Mouse (Mus musculus) intestine, embryonic 15.5 days (tissue): ENCODE data around the gene Ppil3. TPM values are rescaled to one million over a fixed set of nuclear protein-coding genes. Genes with fewer than 3 reads are reported as not detected.

ENCODE experiments used
- ATAC-seq: fragments of 200-750 bp; cut with Nextera tagmentation; 2 replicates; pipeline ENCODE4 v1.8.0; 2017; ENCODE audit warnings: moderate TSS enrichment, moderate library complexity
- H3K27ac ChIP-seq: fragments of 300-500 bp; sonication (generic); 2 replicates; pipeline ENCODE4 v1.5.1; 2015; ENCODE audit warnings: mild to moderate bottlenecking, inconsistent platforms
- H3K27me3 ChIP-seq: fragments of 300-500 bp; sonication (generic); replicated peaks from 2 replicates; pipeline ENCODE4 v1.6.1; 2015; ENCODE audit warnings: inconsistent platforms
- H3K36me3 ChIP-seq: fragments of 300-500 bp; sonication (generic); 2 replicates; pipeline ENCODE4 v1.6.1; 2015; ENCODE audit warnings: inconsistent platforms
- H3K4me1 ChIP-seq: fragments of 300-500 bp; sonication (generic); replicated peaks from 2 replicates; pipeline ENCODE4 v1.6.1; 2015; ENCODE audit warnings: inconsistent platforms
- H3K4me2 ChIP-seq: fragments of 300-500 bp; sonication (generic); replicated peaks from 2 replicates; pipeline ENCODE4 v1.6.1; 2015; ENCODE audit warnings: mild to moderate bottlenecking, inconsistent platforms
- H3K4me3 ChIP-seq: fragments of 300-500 bp; sonication (generic); replicated peaks from 2 replicates; pipeline ENCODE4 v1.5.1; 2015; ENCODE audit warnings: inconsistent platforms
- H3K9ac ChIP-seq: fragments of 300-500 bp; sonication (generic); 2 replicates; pipeline ENCODE4 v1.6.1; 2015; ENCODE audit warnings: inconsistent platforms
- H3K9me3 ChIP-seq: fragments of 300-500 bp; sonication (generic); 2 replicates; pipeline ENCODE4 v1.6.1; 2016; ENCODE audit warnings: inconsistent platforms
- WGBS: fragments of 180-500 bp; shearing (Covaris S2); methylation state at CpG from one replicate; pipeline ENCODE4 v1.1.7; 2015; 5-methylcytosine and 5-hydroxymethylcytosine counted together
- polyA plus RNA-seq: library from polyadenylated mRNA; unstranded; fragments of >200 nt; fragmentation: Nextera tagmentation; extraction: Ambion mirVana; gene quantifications from 2 replicates; pipeline ENCODE4 v1.2.1, GENCODE M21; 2015

Ppil3 gene
- polyA plus RNA-seq, 1 experiment from 2014 or later, result 46.0 TPM

- Histone ChIP-seq H3K27ac (peak overlapping the region; percentile 95), H3K9ac (peak overlapping the region; percentile 79), H3K4me2 (peak overlapping the region; percentile 69), H3K4me1 (peaks cover 6% of the 10 kb centered on the region; the same call in 1 of the 2 replicates), H3K27me3 (no peaks in the 10 kb centered on the region), H3K4me3 (peak overlapping the region; percentile 79), H3K9me3 (no peaks in the 10 kb centered on the region), H3K36me3 (no peaks in the 10 kb centered on the region; the same call in 1 of the 2 replicates)
- WGBS, result 8% methylated on average over 10 of the region's 10 CpGs
- ATAC-seq, result 0 out of 2 replicates have a peak, but pooled peaks have one; percentile 30
These were observed 595 bp downstream of the Ppil3 start for GRCm38 (mm10) chr1:58444691-58445090.

GRCm38 (mm10) chr1:58424551-58424950 is 20.7 kb downstream of the Ppil3 start:
- no peak overlapping the region for H3K4me3 ChIP-seq
- peaks cover 10% of the 10 kb centered on the region; the same call in 1 of the 2 replicates for H3K36me3 ChIP-seq

DNA sequence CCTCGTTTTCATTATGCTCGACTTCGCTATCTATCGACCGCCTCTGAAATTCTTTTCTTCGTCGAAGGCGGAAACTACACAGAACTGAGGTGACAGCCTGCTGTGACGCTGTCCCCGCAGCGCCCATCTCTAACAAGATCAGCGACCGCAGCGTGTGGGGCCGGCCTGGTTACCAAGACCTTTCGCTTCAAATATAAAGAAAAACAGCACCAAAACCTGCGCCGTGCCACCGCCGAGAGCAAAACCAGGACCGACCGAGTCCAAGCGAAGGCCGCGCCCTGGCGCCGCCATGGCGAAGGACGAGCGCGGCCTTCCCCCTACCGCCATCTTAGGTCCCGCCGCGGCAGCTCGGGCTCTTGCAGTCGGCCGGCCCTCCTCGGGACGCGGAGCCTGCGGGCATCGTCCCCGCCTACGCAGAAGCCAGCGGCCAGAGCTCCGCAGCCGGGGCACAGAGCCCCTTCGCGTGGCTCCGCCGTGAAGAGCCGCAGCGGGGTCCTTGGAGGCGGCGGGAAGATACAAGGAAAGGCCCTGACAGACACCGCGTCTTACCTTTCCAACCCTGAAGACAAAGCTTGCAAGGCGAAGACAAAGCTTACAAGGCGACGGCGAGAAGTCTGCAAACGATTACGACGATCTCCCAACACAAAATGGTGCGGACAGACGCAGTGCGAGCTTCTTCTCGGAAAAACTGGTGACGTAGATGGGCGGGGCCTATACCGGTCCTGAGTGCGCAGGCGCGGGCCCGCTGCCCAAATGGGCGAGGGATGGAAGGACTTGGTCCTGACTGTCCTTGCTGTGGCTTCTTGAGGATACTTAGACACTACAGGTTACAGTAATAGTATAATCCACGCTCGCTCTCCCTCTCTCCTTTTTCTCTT is 21.7 kb downstream of the Ppil3 start, which contains the start of gene Clk1:
Gene Clk1, minus strand, starts transcription at position 696 of the 878 bp plus-strand sequence.
- peak within 1 kb of the TSS; percentile 99 for H3K27ac ChIP-seq
- WGBS, result under 1% methylated on average over 79 of the region's 79 CpGs
- peaks cover 12% of the 10 kb centered on the region; the same call in 1 of the 2 replicates for H3K4me1 ChIP-seq
- H3K4me2 ChIP-seq, result peak within 1 kb of the TSS; percentile 71
- peak; percentile 95 for ATAC-seq
- H3K36me3 ChIP-seq, result peaks cover 10% of the 10 kb centered on the region; the same call in 1 of the 2 replicates
- H3K27me3 ChIP-seq, result no peaks in the 10 kb centered on the region
- H3K4me3 ChIP-seq, result peak within 1 kb of the TSS; percentile 96
- H3K9me3 ChIP-seq, result no peaks in the 10 kb centered on the region
- peak within 1 kb of the TSS; percentile 100 for H3K9ac ChIP-seq

More at GRCm38 (mm10) chr1:58424551-58424950, 20.7 kb downstream of the Ppil3 start:
- 90% methylated on average over 3 of the region's 3 CpGs for WGBS
- no peaks in the 10 kb centered on the region for H3K9me3 ChIP-seq
- no peak overlapping the region; the same call in 1 of the 2 replicates for H3K4me2 ChIP-seq
- no peak overlapping the region for H3K9ac ChIP-seq
- no peak for ATAC-seq
- no peak overlapping the region for H3K27ac ChIP-seq
- peaks cover 12% of the 10 kb centered on the region; the same call in 1 of the 2 replicates for H3K4me1 ChIP-seq
- no peaks in the 10 kb centered on the region for H3K27me3 ChIP-seq

DNA sequence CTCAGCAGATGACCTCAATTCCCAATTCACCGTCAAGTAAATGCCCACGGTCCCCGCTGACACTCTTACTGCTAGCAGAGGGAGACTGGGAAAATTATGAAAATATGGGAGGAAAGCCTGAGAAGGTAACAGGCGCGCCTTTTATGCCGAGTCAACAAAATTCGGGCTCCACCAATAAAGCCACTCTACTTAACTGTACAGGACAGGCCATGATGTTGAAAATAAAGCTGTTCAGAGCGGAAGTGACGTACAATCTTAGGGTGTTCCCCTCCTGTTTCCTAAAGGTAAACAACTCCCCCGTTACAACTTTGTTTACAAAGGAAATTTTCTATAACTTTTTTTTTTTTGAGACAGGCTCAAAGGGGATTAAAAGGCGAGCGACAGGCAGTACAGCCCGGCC is 22.4 kb downstream of the Ppil3 start:
- H3K27ac ChIP-seq, result peak overlapping the region; percentile 99
- peak overlapping the region; percentile 71 for H3K4me2 ChIP-seq
- peaks cover 12% of the 10 kb centered on the region; the same call in 1 of the 2 replicates for H3K4me1 ChIP-seq
- H3K9ac ChIP-seq, result peak overlapping the region; percentile 100
- peaks cover 14% of the 10 kb centered on the region; the same call in 1 of the 2 replicates for H3K36me3 ChIP-seq
- ATAC-seq, result peak; percentile 70
- WGBS, result 5% methylated on average over 13 of the region's 13 CpGs
- H3K9me3 ChIP-seq, result no peaks in the 10 kb centered on the region
- peak overlapping the region; percentile 96 for H3K4me3 ChIP-seq
- no peaks in the 10 kb centered on the region for H3K27me3 ChIP-seq

DNA sequence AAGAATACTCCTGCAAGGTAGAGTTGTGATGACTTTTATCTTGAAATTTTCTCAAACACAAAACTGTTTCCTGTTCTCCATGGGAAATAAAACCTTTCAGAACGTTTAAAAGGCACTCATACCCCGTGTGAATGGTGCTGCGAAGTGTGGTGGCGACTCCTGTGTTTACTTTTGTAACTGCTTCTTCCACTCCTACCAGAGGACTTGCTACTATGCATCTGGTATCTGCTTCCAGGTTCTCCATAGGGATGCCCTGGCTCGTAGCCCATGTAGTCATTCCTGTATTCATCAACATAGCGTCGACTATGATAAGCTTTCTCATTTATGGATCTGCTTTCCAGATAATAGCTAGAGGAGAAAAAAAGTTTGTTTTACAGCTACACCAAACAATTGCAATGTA is 24.3 kb downstream of the Ppil3 start:
- no peak for ATAC-seq
- Histone ChIP-seq H3K9me3 (no peaks in the 10 kb centered on the region), H3K4me2 (peak overlapping the region; percentile 71), H3K27ac (no peak overlapping the region), H3K9ac (no peak overlapping the region), H3K4me1 (peaks cover 12% of the 10 kb centered on the region; the same call in 1 of the 2 replicates), H3K27me3 (no peaks in the 10 kb centered on the region), H3K36me3 (peaks cover 21% of the 10 kb centered on the region; the same call in 1 of the 2 replicates), H3K4me3 (no peak overlapping the region)
- WGBS, result 39% methylated on average over 7 of the region's 7 CpGs

DNA sequence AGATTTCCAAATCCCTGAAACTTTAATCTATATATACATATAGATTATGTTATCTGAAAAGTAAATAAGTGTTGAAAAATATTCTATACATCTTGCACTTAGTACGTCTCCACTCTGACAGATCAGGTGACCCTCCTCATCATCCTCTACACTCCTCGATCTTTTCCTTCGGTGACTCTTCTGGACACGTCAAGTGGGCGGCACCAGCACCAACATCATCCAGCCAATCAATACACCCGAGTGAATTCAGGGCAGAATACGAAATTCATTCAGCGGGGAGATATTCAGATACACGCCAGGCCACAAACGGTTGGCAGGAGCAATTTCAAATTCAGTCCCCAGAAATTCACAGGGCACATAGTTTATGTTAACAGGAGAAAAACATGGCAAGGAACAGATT is 25.3 kb downstream of the Ppil3 start:
- Histone ChIP-seq H3K4me1 (peaks cover 12% of the 10 kb centered on the region; the same call in 1 of the 2 replicates), H3K9me3 (no peaks in the 10 kb centered on the region), H3K4me3 (no peak overlapping the region), H3K36me3 (peaks cover 26% of the 10 kb centered on the region; the same call in 1 of the 2 replicates), H3K9ac (no peak overlapping the region), H3K4me2 (no peak overlapping the region), H3K27me3 (no peaks in the 10 kb centered on the region), H3K27ac (no peak overlapping the region)
- WGBS, result 82% methylated on average over 10 of the region's 10 CpGs
- no peak for ATAC-seq

- Histone ChIP-seq H3K9ac (no peak overlapping the region), H3K27me3 (no peaks in the 10 kb centered on the region), H3K4me3 (no peak overlapping the region), H3K4me1 (peaks cover 5% of the 10 kb centered on the region; the same call in 1 of the 2 replicates), H3K27ac (no peak overlapping the region), H3K9me3 (no peaks in the 10 kb centered on the region), H3K36me3 (peaks cover 50% of the 10 kb centered on the region), H3K4me2 (no peak overlapping the region)
- ATAC-seq, result no peak
- WGBS, result 86% methylated on average over 2 of the region's 2 CpGs
These were observed 29.2 kb downstream of the Ppil3 start for GRCm38 (mm10) chr1:58416048-58416447.

- Histone ChIP-seq H3K4me2 (no peak overlapping the region), H3K9ac (no peak overlapping the region), H3K36me3 (peaks cover 53% of the 10 kb centered on the region), H3K4me1 (0 out of 2 replicates have a peak, but pooled peaks cover 2% of the 10 kb centered on the region), H3K9me3 (no peaks in the 10 kb centered on the region), H3K27ac (no peak overlapping the region), H3K4me3 (no peak overlapping the region), H3K27me3 (no peaks in the 10 kb centered on the region)
- no peak for ATAC-seq
- WGBS, result 32% methylated on average over 1 of the region's 1 CpGs
These were observed 29.8 kb downstream of the Ppil3 start for GRCm38 (mm10) chr1:58415442-58415841.

- no peak for ATAC-seq
- Histone ChIP-seq H3K4me2 (no peak overlapping the region), H3K27ac (no peak overlapping the region), H3K4me1 (no peaks in the 10 kb centered on the region), H3K4me3 (no peak overlapping the region), H3K36me3 (peaks cover 39% of the 10 kb centered on the region), H3K9ac (no peak overlapping the region), H3K9me3 (no peaks in the 10 kb centered on the region), H3K27me3 (no peaks in the 10 kb centered on the region)
- 90% methylated on average over 7 of the region's 7 CpGs for WGBS
These were observed 34.5 kb downstream of the Ppil3 start for GRCm38 (mm10) chr1:58410776-58411175.

GRCm38 (mm10) chr1:58410198-58410588 is 35.1 kb downstream of the Ppil3 start:
- Histone ChIP-seq H3K36me3 (peaks cover 36% of the 10 kb centered on the region), H3K27ac (no peak overlapping the region), H3K9me3 (no peaks in the 10 kb centered on the region), H3K27me3 (no peaks in the 10 kb centered on the region), H3K4me2 (no peak overlapping the region), H3K9ac (no peak overlapping the region), H3K4me1 (no peaks in the 10 kb centered on the region), H3K4me3 (no peak overlapping the region)
- 83% methylated on average over 3 of the region's 3 CpGs for WGBS
- ATAC-seq, result no peak

DNA sequence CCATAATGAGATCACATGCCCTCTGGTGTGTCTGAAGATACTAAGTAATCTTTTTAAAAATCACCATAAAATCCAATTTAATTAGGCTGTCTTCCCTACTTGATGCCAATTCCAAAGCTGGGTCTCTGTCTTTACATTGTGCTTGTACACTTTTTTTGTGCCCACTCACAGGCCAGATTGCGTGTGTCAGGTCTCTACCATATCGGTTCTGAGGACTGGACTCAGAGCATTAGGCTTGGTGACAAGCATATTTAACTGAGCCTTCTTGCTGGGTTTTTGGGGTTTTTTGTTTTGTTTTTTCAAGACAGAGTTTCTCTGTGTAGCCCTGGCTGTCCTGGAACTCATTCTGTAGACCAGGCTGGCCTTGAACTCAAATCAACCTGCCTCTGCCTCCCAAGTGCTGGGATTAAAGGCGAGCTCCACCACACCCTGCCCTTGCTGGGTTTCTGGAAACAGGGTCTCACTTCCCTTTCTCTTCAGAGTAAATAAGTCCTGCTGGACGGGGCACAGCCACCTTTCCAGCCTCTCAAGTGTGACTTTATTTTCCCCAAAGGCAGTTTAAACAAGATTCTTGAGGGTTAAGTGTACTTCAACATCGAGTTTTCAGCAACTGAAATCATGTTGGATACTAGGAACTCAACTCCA is 35.6 kb downstream of the Ppil3 start:
- Histone ChIP-seq H3K4me3 (no peak overlapping the region), H3K27me3 (no peaks in the 10 kb centered on the region), H3K9ac (no peak overlapping the region), H3K27ac (no peak overlapping the region), H3K9me3 (no peaks in the 10 kb centered on the region), H3K4me1 (no peaks in the 10 kb centered on the region), H3K4me2 (no peak overlapping the region), H3K36me3 (peaks cover 34% of the 10 kb centered on the region)
- 82% methylated on average over 5 of the region's 5 CpGs for WGBS
- ATAC-seq, result no peak

GRCm38 (mm10) chr1:58408141-58408540 is 37.1 kb downstream of the Ppil3 start:
- no peak overlapping the region for H3K4me3 ChIP-seq
- H3K4me2 ChIP-seq, result no peak overlapping the region
- H3K36me3 ChIP-seq, result peaks cover 26% of the 10 kb centered on the region
- WGBS, result 83% methylated on average over 6 of the region's 6 CpGs
- no peak overlapping the region for H3K27ac ChIP-seq
- ATAC-seq, result no peak
- H3K9me3 ChIP-seq, result no peaks in the 10 kb centered on the region
- no peaks in the 10 kb centered on the region for H3K27me3 ChIP-seq
- no peaks in the 10 kb centered on the region for H3K4me1 ChIP-seq
- no peak overlapping the region for H3K9ac ChIP-seq
